Mouse (Mus musculus) intestine, embryonic 16.5 days (tissue): Measurements from ENCODE around the gene Ifna2. TPM values are rescaled to one million over a fixed set of nuclear protein-coding genes. Genes with fewer than 3 reads are reported as not detected.

Experiments used
- ATAC-seq: fragments of 200-750 bp; cut with Nextera tagmentation; 2 replicates; pipeline ENCODE4 v1.8.0; 2017; ENCODE audit warnings: moderate TSS enrichment, moderate library complexity
- H3K27ac ChIP-seq: fragments of 300-500 bp; sonication (generic); 2 replicates; pipeline ENCODE4 v1.5.1; 2014; ENCODE audit warnings: mild to moderate bottlenecking, low read length
- H3K27me3 ChIP-seq: fragments of 300-500 bp; sonication (generic); replicated peaks from 2 replicates; pipeline ENCODE4 v1.6.1; 2014; ENCODE audit warnings: low read length, control low read depth, mixed read lengths; ENCODE audit not compliant: control insufficient read depth, insufficient read depth
- H3K36me3 ChIP-seq: fragments of 300-500 bp; sonication (generic); 2 replicates; pipeline ENCODE4 v1.6.1; 2014; ENCODE audit warnings: low read length, control low read depth; ENCODE audit not compliant: control insufficient read depth, insufficient read depth
- H3K4me1 ChIP-seq: fragments of 300-500 bp; sonication (generic); 2 replicates; pipeline ENCODE4 v1.6.1; 2014; ENCODE audit warnings: low read length, control low read depth, mixed read lengths; ENCODE audit not compliant: control insufficient read depth, insufficient read depth
- H3K4me2 ChIP-seq: fragments of 300-500 bp; sonication (generic); 2 replicates; pipeline ENCODE4 v1.6.1; 2014; ENCODE audit warnings: low read depth, low read length, control low read depth
- H3K4me3 ChIP-seq: fragments of 300-500 bp; sonication (generic); 2 replicates; pipeline ENCODE4 v1.5.1; 2014; ENCODE audit warnings: mild to moderate bottlenecking, low read length
- H3K9ac ChIP-seq: fragments of 300-500 bp; sonication (generic); 2 replicates; pipeline ENCODE4 v1.6.1; 2014; ENCODE audit warnings: low read depth, low read length
- H3K9me3 ChIP-seq: fragments of 300-500 bp; sonication (generic); 2 replicates; pipeline ENCODE4 v1.6.1; 2016; ENCODE audit warnings: low read length, control low read depth; ENCODE audit not compliant: control insufficient read depth
- WGBS: fragments of 180-500 bp; shearing (Covaris S2); extraction: QIAGEN DNeasy Blood & Tissue Kit; methylation state at CpG from one replicate; pipeline ENCODE4 v1.1.7; 2014; 5-methylcytosine and 5-hydroxymethylcytosine counted together
- polyA plus RNA-seq: library from polyadenylated mRNA; unstranded; fragments of >200 nt; fragmentation: Nextera tagmentation; extraction: Ambion mirVana; gene quantifications from 2 replicates; pipeline ENCODE4 v1.2.1, GENCODE M21; 2015

Ifna2 gene
- polyA plus RNA-seq, 1 experiment from 2014 or later: not detected

- Histone ChIP-seq H3K4me1 (no peaks in the 10 kb centered on the region), H3K36me3 (no peaks in the 10 kb centered on the region), H3K27ac (no peak overlapping the region), H3K9ac (no peak overlapping the region), H3K4me2 (no peak overlapping the region), H3K27me3 (no peaks in the 10 kb centered on the region), H3K9me3 (no peaks in the 10 kb centered on the region), H3K4me3 (no peak overlapping the region)
- 47% methylated on average over 8 of the region's 8 CpGs for WGBS
- no peak for ATAC-seq
Observed at GRCm38 (mm10) chr4:88680362-88680761, 3.4 kb downstream of the Ifna2 start.

- Histone ChIP-seq H3K4me1 (no peaks in the 10 kb centered on the region), H3K4me2 (no peak within 1 kb of the TSS), H3K9me3 (no peaks in the 10 kb centered on the region), H3K9ac (no peak within 1 kb of the TSS), H3K4me3 (no peak within 1 kb of the TSS), H3K36me3 (no peaks in the 10 kb centered on the region), H3K27ac (no peak within 1 kb of the TSS), H3K27me3 (no peaks in the 10 kb centered on the region)
- no peak for ATAC-seq
- WGBS: 85% methylated on average over 1 of the region's 1 CpGs
Observed at GRCm38 (mm10) chr4:88676824-88677223, 6.9 kb downstream of the Ifna2 start, which contains the start of gene Ifna16. Gene Ifna16, minus strand, starts transcription at chr4:88676924.

GRCm38 (mm10) chr4:88655461-88655860 lies 28.3 kb downstream of the Ifna2 start:
- no peak overlapping the region for H3K9ac ChIP-seq
- H3K27me3 ChIP-seq: no peaks in the 10 kb centered on the region
- no peaks in the 10 kb centered on the region for H3K9me3 ChIP-seq
- no peak overlapping the region for H3K27ac ChIP-seq
- H3K4me1 ChIP-seq: no peaks in the 10 kb centered on the region
- ATAC-seq: no peak
- H3K4me2 ChIP-seq: no peak overlapping the region
- no peaks in the 10 kb centered on the region for H3K36me3 ChIP-seq
- H3K4me3 ChIP-seq: no peak overlapping the region
- 60% methylated on average over 1 of the region's 1 CpGs for WGBS

- Histone ChIP-seq H3K4me3 (no peak overlapping the region), H3K9ac (no peak overlapping the region), H3K4me2 (no peak overlapping the region), H3K4me1 (no peaks in the 10 kb centered on the region), H3K27ac (no peak overlapping the region), H3K9me3 (no peaks in the 10 kb centered on the region), H3K36me3 (no peaks in the 10 kb centered on the region), H3K27me3 (no peaks in the 10 kb centered on the region)
- no peak for ATAC-seq
- WGBS: 75% methylated on average over 3 of the region's 3 CpGs
Observed at GRCm38 (mm10) chr4:88653644-88654043, 30.1 kb downstream of the Ifna2 start.

DNA sequence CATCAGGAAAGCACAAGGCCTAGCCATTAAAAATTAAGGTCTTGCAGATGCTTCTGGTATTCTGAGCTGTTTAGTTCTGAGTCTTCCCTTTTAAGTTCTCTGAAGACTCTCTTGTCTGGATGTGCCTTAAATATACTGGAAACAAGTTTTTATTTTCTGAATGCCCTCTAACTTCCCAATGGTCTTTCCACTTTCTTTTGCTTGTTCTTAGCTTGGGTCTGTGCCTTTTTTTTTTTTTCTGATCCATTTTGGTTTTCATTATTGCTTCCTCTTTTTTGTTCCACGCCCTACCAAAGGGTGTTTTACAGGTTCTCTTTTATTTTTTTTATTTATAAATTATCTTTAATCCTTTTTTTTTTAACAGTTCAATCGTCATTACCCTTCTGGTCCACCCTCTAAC lies 39.4 kb downstream of the Ifna2 start, which contains the start of gene Ifna13:
Gene Ifna13, minus strand, starts transcription at position 101 of the 400 bp plus-strand sequence.
- Histone ChIP-seq H3K4me1 (no peaks in the 10 kb centered on the region), H3K36me3 (no peaks in the 10 kb centered on the region), H3K4me3 (no peak within 1 kb of the TSS), H3K9ac (no peak within 1 kb of the TSS), H3K4me2 (no peak within 1 kb of the TSS), H3K27me3 (no peaks in the 10 kb centered on the region), H3K27ac (no peak within 1 kb of the TSS), H3K9me3 (no peaks in the 10 kb centered on the region)
- ATAC-seq: no peak
- WGBS: 53% methylated on average over 2 of the region's 2 CpGs

GRCm38 (mm10) chr4:88642526-88642925 lies 41.2 kb downstream of the Ifna2 start:
- no peak overlapping the region for H3K4me2 ChIP-seq
- no peak for ATAC-seq
- WGBS: 33% methylated on average over 2 of the region's 2 CpGs

DNA sequence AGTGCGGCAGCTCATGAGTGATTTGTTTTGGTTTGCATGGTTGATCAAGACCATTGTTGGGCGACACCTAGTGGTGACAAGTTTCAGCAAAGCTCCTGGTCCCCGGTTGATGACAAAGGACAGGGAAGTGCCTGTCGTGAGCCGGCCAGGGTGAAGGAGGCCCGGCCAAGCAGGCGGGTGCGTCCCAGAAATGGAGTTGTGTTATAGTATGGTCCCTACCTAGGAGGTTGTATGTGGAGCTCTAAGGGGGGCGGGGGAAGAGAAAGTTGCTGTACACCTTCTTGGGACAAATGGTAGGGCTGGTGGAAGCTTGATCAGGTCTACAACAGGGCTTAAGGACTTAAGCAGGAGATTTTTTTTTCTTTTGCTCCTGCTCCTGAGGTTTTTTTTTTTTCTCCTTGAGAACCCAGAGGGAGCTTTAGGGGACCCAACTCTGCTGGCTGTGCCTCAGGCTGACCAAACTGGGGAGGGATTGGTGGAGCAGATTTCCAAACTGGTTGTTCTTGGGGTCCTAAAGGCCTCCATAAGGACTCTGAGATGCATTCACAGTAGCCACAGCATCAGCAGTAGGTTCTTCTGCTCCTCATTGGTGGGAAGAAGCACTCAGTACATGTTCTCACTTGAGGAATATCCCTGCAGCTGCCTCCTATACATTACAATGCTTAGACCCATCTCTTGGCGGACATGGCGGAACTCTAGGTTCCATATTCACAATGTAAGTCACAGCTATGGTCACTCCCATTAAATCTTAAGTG lies 42.5 kb downstream of the Ifna2 start:
- no peak overlapping the region for H3K27ac ChIP-seq
- peak overlapping the region; percentile 53; the same call in 1 of the 2 replicates for H3K9ac ChIP-seq
- no peaks in the 10 kb centered on the region for H3K36me3 ChIP-seq
- no peaks in the 10 kb centered on the region for H3K27me3 ChIP-seq
- H3K4me1 ChIP-seq: no peaks in the 10 kb centered on the region
- ATAC-seq: peak; percentile 95
- peak overlapping the region; percentile 56 for H3K4me2 ChIP-seq
- peak overlapping the region; percentile 49 for H3K4me3 ChIP-seq
- H3K9me3 ChIP-seq: no peaks in the 10 kb centered on the region
- 17% methylated on average over 11 of the region's 11 CpGs for WGBS

More at GRCm38 (mm10) chr4:88642526-88642925, 41.2 kb downstream of the Ifna2 start:
- no peaks in the 10 kb centered on the region for H3K9me3 ChIP-seq
- H3K27ac ChIP-seq: no peak overlapping the region
- no peak overlapping the region for H3K4me3 ChIP-seq
- H3K36me3 ChIP-seq: no peaks in the 10 kb centered on the region
- H3K27me3 ChIP-seq: no peaks in the 10 kb centered on the region
- no peaks in the 10 kb centered on the region for H3K4me1 ChIP-seq
- no peak overlapping the region for H3K9ac ChIP-seq

DNA sequence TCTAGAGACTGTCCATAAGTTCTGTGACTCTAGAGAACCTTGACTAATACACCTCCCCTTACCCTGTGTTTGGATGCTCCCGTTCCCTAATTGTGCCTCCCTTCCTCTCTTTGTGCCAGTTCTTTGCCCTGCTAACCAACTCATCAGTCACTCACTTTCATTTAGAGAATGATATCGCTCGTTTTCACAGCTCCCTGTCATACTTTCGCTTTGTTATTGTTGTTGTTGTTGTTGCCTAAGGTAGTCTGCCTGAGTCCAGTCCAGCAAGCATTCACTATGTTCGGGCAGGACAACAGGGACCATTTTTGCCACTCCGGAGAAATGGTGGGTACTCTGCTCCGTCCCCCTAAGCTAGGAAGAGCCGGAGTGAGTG lies 43.0 kb downstream of the Ifna2 start:
- 60% methylated on average over 8 of the region's 8 CpGs for WGBS
- Histone ChIP-seq H3K36me3 (no peaks in the 10 kb centered on the region), H3K4me1 (no peaks in the 10 kb centered on the region), H3K4me2 (peak overlapping the region; percentile 56), H3K9ac (peak overlapping the region; percentile 53; the same call in 1 of the 2 replicates), H3K27me3 (no peaks in the 10 kb centered on the region), H3K4me3 (peak overlapping the region; percentile 49), H3K27ac (no peak overlapping the region), H3K9me3 (no peaks in the 10 kb centered on the region)
- no peak for ATAC-seq

DNA sequence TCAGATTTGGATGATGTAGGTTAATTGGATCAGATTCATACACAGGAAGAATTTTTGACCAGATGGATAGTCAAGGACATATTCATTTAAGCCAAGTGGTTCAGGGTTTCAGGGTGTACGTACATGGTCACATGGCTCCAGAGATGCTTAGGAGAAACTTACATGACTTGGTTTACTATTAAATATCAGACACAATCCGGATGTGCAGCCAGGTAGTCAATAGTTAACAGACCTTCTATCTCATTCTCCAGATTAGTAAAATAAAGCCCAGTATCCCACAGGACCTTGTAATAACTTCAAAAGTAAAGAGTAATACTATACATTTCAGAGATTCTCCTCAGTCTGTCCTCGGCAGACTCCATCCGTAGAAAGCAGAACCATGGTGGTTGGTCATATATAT lies 49.4 kb downstream of the Ifna2 start, which contains the start of gene C87499:
Gene C87499, minus strand, starts transcription at position 101 of the 400 bp plus-strand sequence.
- H3K9ac ChIP-seq: no peak within 1 kb of the TSS
- H3K36me3 ChIP-seq: no peaks in the 10 kb centered on the region
- no peaks in the 10 kb centered on the region for H3K9me3 ChIP-seq
- H3K4me1 ChIP-seq: no peaks in the 10 kb centered on the region
- H3K27ac ChIP-seq: no peak within 1 kb of the TSS
- no peak for ATAC-seq
- 88% methylated on average over 4 of the region's 4 CpGs for WGBS
- no peak within 1 kb of the TSS for H3K4me3 ChIP-seq
- no peak within 1 kb of the TSS for H3K4me2 ChIP-seq
- no peaks in the 10 kb centered on the region for H3K27me3 ChIP-seq
